Mouse (Mus musculus) midbrain, embryonic 10.5 days (tissue): ENCODE data around the gene Plgrkt. TPM values are rescaled to one million over a fixed set of nuclear protein-coding genes. Genes with fewer than 3 reads are reported as not detected.

Experiments used
- DNase-seq: peaks from one replicate; pipeline ENCODE4 v3.0.0-alpha.2; 2017; ENCODE audit warnings: low spot score
- H3K27ac ChIP-seq: fragments of 300-500 bp; sonication (generic); replicated peaks from 2 replicates; pipeline ENCODE4 v1.5.1; 2016; ENCODE audit warnings: mild to moderate bottlenecking
- H3K27me3 ChIP-seq: fragments of 300-500 bp; sonication (generic); 2 replicates; pipeline ENCODE4 v1.6.1; 2016; ENCODE audit warnings: low read depth, mild to moderate bottlenecking; ENCODE audit not compliant: poor library complexity, severe bottlenecking
- H3K36me3 ChIP-seq: fragments of 300-500 bp; sonication (generic); 2 replicates; pipeline ENCODE4 v1.6.1; 2016; ENCODE audit warnings: mild to moderate bottlenecking, moderate library complexity
- H3K4me1 ChIP-seq: fragments of 300-500 bp; sonication (generic); 2 replicates; pipeline ENCODE4 v1.6.1; 2016
- H3K4me3 ChIP-seq: fragments of 300-500 bp; sonication (generic); 2 replicates; pipeline ENCODE4 v1.5.1; 2016; ENCODE audit warnings: mild to moderate bottlenecking, moderate library complexity
- H3K9me3 ChIP-seq: fragments of 300-500 bp; sonication (generic); replicated peaks from 2 replicates; pipeline ENCODE4 v1.6.1; 2016; ENCODE audit warnings: mild to moderate bottlenecking
- WGBS: fragments of 180-500 bp; shearing (Covaris S2); methylation state at CpG from one replicate; pipeline ENCODE4 v1.1.7; 2016; 5-methylcytosine and 5-hydroxymethylcytosine counted together
- polyA plus RNA-seq: library from polyadenylated mRNA; unstranded; fragments of >200 nt; fragmentation: Nextera tagmentation; extraction: Ambion mirVana; gene quantifications from 2 replicates; pipeline ENCODE4 v1.2.1, GENCODE M21; 2016

Plgrkt gene
- polyA plus RNA-seq, 1 experiment from 2014 or later: 40.4 TPM

DNA sequence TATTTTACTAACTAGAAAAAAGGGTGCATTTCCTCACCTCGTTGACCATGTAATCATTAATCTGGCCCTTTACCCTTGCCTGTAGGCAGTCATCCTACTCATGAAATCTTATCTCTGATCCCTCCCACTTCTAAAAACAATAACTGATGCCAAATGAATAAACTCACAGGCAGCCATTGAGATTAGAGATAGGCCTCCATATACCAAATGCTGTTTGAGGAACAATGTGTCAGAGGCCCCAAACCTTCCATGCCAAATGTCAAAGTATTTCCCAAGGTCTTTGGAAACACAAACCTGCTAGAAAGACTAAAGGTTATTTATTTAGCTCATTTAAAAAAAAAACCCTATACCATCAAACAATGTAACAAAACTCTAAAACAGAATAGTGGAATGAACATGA lies 29.2 kb upstream of the Plgrkt start:
- 84% methylated on average over 1 of the region's 1 CpGs for WGBS
- H3K27me3 ChIP-seq: no peaks in the 10 kb centered on the region
- no peak overlapping the region for H3K4me3 ChIP-seq
- H3K27ac ChIP-seq: no peak overlapping the region
- no peaks in the 10 kb centered on the region for H3K4me1 ChIP-seq
- peaks cover 11% of the 10 kb centered on the region for H3K9me3 ChIP-seq
- DNase-seq: no peak
- no peaks in the 10 kb centered on the region for H3K36me3 ChIP-seq

DNA sequence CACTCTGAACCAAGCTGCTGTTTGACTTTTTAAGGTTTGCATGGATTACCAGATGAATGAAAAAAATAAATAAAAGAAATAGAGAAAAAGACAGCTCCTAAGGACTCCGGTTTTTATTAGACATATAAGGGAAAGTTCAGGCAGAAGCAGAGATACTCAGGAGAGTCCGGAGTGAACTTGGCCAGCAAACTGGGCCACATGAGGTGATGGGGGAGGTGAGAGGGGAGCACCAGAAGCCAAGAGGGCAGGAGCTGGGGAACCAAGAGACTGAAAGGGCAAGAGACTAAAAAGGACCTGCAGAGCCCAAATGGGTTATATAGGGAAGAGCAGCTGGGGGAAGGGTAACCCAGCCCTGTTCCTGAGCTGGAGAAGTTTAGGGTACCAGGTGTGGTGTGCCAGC lies 27.5 kb upstream of the Plgrkt start:
- H3K27me3 ChIP-seq: no peaks in the 10 kb centered on the region

DNA sequence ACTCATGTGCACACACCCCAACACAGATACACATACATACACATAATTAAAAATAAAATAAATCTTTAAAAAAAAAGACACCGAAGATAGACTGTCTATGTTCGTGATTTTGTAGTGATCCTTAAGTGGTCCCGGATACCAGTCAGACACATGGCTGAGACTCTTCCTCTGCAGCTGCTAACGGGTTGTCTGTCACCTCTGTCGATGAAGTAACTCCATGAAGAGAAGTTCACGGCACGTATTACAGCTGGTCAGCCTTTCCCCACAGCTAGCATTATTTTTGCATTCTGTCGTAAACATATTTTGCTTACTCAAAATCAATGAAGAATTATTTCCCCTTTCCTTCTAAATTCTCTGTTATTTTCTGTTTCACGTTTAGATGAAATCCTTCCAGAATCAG lies 26.1 kb upstream of the Plgrkt start:
- peaks cover 6% of the 10 kb centered on the region for H3K9me3 ChIP-seq
- 90% methylated on average over 9 of the region's 9 CpGs for WGBS

More for the DNA sequence above, 27.5 kb upstream of the Plgrkt start:
- Histone ChIP-seq H3K4me1 (no peaks in the 10 kb centered on the region), H3K36me3 (no peaks in the 10 kb centered on the region), H3K4me3 (no peak overlapping the region), H3K27ac (no peak overlapping the region), H3K9me3 (peaks cover 11% of the 10 kb centered on the region)
- 94% methylated on average over 2 of the region's 2 CpGs for WGBS
- no peak for DNase-seq

DNA sequence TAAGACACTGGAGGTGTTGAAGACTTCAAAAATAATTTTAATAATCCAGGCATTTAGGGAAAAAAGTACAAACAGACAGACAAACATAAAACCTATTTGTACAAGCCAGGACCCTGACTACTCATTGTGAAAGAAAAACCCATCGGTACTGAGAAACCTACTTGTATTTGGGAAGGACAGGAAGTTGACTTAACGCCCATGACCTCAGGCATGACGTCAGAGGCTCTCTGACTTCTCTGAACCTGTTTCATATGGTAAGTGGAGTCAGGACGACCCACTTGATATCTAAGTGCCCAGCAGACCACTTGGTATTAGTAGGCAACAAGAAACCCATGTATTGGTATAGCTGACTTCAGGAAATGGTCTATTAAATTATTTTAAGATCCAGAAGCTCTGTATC lies 24.1 kb upstream of the Plgrkt start:
- Histone ChIP-seq H3K9me3 (no peaks in the 10 kb centered on the region), H3K27ac (no peak overlapping the region), H3K27me3 (no peaks in the 10 kb centered on the region), H3K4me1 (no peaks in the 10 kb centered on the region), H3K4me3 (no peak overlapping the region), H3K36me3 (no peaks in the 10 kb centered on the region)
- no peak for DNase-seq
- 78% methylated on average over 4 of the region's 4 CpGs for WGBS

More for the DNA sequence above, 26.1 kb upstream of the Plgrkt start:
- Histone ChIP-seq H3K4me3 (no peak overlapping the region), H3K27ac (no peak overlapping the region), H3K4me1 (no peaks in the 10 kb centered on the region), H3K27me3 (no peaks in the 10 kb centered on the region), H3K36me3 (no peaks in the 10 kb centered on the region)
- no peak for DNase-seq

DNA sequence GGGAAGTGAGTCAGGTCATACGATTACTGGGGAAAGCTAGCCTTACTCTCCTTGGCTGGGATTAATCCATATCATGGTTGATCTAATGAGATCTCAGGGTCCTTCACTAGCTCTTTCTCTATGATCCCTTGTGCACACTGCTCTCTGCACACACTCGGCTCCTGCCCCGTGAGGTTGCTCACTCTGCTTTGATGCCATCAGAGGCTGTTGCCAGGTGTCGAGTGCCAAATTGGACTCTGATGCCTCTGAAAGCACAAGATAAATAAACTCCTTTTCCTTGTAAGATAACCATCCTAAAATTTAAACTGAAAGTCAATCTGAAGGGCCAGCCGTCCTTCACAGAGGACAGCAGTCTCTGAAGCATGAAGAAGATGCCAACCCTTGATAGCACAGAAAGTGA lies 23.3 kb upstream of the Plgrkt start:
- no peaks in the 10 kb centered on the region for H3K4me1 ChIP-seq
- H3K36me3 ChIP-seq: no peaks in the 10 kb centered on the region
- no peak overlapping the region for H3K27ac ChIP-seq
- 88% methylated on average over 5 of the region's 5 CpGs for WGBS
- DNase-seq: no peak
- no peak overlapping the region for H3K4me3 ChIP-seq
- no peaks in the 10 kb centered on the region for H3K9me3 ChIP-seq
- H3K27me3 ChIP-seq: no peaks in the 10 kb centered on the region

DNA sequence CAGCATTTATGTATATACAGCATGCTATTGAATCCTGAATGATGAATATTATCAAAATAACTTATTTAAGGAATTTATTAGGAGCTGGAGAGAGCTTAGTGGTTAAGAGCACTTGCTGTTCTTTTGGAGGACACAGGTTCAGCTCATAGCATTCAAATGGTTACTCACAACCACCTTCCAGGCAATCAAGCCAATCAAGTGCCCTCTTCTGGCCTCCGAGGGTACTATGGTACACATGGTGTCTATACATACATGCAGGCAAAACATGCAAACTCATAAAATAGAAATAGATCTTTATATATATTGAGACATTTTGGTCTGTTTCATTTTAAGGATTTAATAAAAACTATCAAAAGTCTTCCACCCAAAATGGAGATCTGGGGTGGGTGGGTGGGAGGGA lies 21.6 kb upstream of the Plgrkt start:
- Histone ChIP-seq H3K27ac (no peak overlapping the region), H3K4me3 (no peak overlapping the region), H3K27me3 (no peaks in the 10 kb centered on the region), H3K4me1 (no peaks in the 10 kb centered on the region), H3K36me3 (no peaks in the 10 kb centered on the region), H3K9me3 (no peaks in the 10 kb centered on the region)
- no peak for DNase-seq
- WGBS: 89% methylated on average over 1 of the region's 1 CpGs

DNA sequence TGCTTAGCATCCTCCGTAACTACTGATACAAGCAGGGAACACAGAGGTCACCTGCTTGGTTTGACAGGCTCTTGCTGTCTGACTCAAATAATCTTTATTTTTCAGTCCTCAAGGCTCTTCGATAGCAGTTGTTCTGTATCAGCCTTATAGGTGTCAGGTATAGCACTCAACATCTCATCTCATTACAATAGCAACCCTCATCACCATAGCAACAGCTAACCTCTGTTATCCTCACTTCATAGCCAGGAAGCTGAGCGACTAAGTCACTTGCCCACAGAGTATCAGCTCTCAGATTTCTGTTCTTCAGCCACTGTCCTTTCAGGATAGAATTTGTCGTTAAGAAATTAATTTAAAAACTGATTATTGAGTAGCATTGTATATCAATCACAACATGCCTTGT lies 18.6 kb upstream of the Plgrkt start:
- no peak overlapping the region for H3K27ac ChIP-seq
- H3K9me3 ChIP-seq: no peaks in the 10 kb centered on the region
- no peaks in the 10 kb centered on the region for H3K4me1 ChIP-seq
- 90% methylated on average over 4 of the region's 4 CpGs for WGBS
- no peaks in the 10 kb centered on the region for H3K27me3 ChIP-seq
- H3K36me3 ChIP-seq: no peaks in the 10 kb centered on the region
- no peak overlapping the region for H3K4me3 ChIP-seq
- DNase-seq: no peak

DNA sequence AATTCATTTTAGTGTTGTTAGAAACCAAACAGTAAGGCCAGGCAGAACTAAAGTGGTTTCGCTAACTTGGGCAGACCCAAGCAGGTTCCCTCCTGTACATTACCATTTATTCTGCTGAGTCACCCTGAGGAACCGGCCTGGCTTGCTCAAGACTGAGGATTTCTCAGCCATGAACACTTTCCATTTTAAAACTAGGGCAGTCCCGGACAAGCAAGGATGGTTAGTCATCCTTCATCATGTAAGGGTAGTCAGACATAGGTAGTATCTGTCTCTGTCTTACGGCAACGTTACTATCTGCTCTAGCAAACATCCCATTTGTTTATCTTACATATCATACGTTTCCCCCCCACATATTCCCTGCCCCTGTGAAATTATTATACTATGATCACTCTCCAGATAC lies 17.8 kb upstream of the Plgrkt start:
- WGBS: 87% methylated on average over 6 of the region's 6 CpGs
- no peak for DNase-seq
- H3K27me3 ChIP-seq: no peaks in the 10 kb centered on the region
- H3K4me1 ChIP-seq: no peaks in the 10 kb centered on the region
- H3K27ac ChIP-seq: no peak overlapping the region
- no peaks in the 10 kb centered on the region for H3K9me3 ChIP-seq
- no peaks in the 10 kb centered on the region for H3K36me3 ChIP-seq
- H3K4me3 ChIP-seq: no peak overlapping the region

DNA sequence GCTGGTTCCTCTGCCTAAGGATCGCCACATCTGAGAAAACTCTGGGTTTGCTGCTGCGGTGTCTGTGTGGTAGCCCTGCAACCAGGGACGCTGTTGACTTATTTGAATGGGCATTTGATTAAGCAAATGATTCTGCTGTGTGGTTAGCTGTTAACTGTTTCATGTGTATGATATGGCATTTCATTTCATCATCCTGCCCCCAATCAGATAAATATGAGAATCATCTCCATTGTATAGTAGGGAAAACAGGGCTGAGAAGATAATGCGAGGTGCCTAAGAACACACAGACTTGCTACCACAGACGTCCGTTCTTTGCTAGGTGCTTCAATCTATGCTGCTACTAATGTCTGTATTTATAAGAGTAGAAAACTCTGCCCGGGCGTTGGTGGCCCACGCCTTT lies 17.2 kb upstream of the Plgrkt start:
- H3K9me3 ChIP-seq: no peaks in the 10 kb centered on the region
- no peaks in the 10 kb centered on the region for H3K4me1 ChIP-seq
- H3K4me3 ChIP-seq: no peak overlapping the region
- no peaks in the 10 kb centered on the region for H3K27me3 ChIP-seq
- DNase-seq: no peak
- no peaks in the 10 kb centered on the region for H3K36me3 ChIP-seq
- H3K27ac ChIP-seq: no peak overlapping the region
- WGBS: 88% methylated on average over 9 of the region's 9 CpGs

DNA sequence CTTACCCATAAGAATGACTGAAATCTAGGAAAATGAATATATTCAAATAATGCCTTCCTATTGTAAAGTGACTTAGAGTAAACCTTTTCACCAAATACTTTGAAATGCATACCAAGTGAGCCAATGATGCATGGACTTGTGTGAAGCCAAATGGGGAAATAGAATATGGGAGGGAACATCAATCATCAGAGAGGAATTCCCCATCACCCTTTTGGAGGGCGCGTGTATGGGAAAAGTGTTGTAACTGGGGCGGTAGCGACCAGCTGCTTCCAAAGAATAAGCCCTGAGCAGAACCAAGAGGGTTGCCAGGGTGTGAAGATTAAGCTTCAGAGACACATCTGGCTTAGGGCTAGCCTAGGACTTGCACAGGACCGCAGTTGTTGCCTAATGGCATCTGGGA lies 16.2 kb upstream of the Plgrkt start:
- Histone ChIP-seq H3K27ac (no peak overlapping the region), H3K9me3 (no peaks in the 10 kb centered on the region), H3K4me1 (no peaks in the 10 kb centered on the region), H3K4me3 (no peak overlapping the region), H3K36me3 (no peaks in the 10 kb centered on the region), H3K27me3 (no peaks in the 10 kb centered on the region)
- DNase-seq: no peak
- 94% methylated on average over 5 of the region's 5 CpGs for WGBS

DNA sequence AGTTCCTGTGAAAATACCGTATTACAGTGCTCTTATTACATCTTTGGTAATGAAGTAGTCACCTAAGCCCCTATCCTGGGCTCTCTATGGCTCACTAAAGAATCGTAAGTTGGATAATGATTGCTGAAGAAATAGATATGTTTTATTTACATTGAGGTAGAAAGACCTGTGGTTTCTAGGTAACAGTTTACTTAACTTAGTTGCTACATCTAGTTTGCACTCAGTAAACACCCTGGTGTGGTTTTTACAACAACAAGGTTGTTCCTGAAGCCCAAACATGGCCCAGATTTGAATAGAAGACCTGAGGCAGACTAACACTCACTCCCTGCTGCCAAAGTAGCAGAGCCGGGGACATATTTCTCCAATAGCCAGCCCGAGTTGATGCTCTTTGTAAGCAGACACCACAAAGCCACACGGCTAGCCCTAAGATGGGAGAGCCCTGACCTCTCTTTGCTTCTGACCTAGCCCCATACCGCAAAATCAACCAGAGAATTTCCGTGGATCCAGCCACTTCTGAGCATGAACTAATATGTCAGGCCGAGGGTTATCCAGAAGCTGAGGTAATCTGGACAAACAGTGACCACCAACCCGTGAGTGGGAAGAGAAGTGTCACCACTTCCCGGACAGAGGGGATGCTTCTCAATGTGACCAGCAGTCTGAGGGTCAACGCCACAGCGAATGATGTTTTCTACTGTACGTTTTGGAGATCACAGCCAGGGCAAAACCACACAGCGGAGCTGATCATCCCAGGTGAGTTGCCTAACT lies 12.8 kb upstream of the Plgrkt start:
- Histone ChIP-seq H3K27me3 (no peaks in the 10 kb centered on the region), H3K4me1 (no peaks in the 10 kb centered on the region), H3K4me3 (no peak overlapping the region), H3K27ac (no peak overlapping the region), H3K9me3 (no peaks in the 10 kb centered on the region), H3K36me3 (no peaks in the 10 kb centered on the region)
- no peak for DNase-seq
- 92% methylated on average over 14 of the region's 14 CpGs for WGBS

DNA sequence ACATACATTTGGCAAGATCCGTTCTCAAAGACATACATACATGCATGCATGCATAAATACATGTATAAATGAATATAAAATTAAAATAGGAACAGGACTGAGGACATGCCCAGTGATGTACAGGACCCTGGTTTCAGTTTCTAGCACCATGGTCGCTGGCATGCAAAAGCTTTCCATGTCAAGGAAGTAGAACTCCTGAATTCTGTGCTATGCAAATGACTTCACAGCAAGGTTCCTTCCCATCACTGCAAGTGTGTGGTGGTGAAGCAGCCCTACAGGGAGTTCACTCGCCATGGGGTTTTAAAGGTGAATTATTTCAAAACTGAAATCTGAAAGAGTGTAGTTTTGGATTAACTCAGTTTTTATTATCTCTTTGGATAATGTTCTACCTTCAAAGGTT lies 9.2 kb upstream of the Plgrkt start:
- no peaks in the 10 kb centered on the region for H3K36me3 ChIP-seq
- no peak overlapping the region for H3K4me3 ChIP-seq
- 76% methylated on average over 3 of the region's 3 CpGs for WGBS
- DNase-seq: no peak
- H3K4me1 ChIP-seq: no peaks in the 10 kb centered on the region
- no peaks in the 10 kb centered on the region for H3K27me3 ChIP-seq
- H3K27ac ChIP-seq: no peak overlapping the region
- H3K9me3 ChIP-seq: no peaks in the 10 kb centered on the region

DNA sequence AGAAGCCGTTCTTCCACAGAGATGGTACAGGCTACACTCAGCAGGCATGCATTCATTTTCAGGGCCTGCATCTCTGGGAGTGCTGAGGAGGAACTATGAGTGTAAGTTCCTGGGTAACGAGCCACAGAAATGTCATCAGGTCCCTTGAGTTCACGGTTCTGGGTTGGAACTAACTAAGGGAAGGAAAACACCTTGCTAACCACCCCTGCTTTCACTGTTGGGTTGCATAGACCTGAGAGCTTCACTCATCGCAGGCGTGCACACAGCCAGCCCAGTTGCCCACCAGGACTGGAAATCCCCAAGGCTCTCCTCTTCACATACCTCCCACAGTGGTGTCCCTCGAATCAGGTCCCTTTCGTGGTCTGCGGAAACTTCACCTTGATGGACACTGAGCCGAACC lies 7.8 kb upstream of the Plgrkt start:
- Histone ChIP-seq H3K4me3 (no peak overlapping the region), H3K36me3 (no peaks in the 10 kb centered on the region), H3K27ac (no peak overlapping the region), H3K9me3 (no peaks in the 10 kb centered on the region), H3K4me1 (no peaks in the 10 kb centered on the region), H3K27me3 (no peaks in the 10 kb centered on the region)
- WGBS: 86% methylated on average over 9 of the region's 9 CpGs
- DNase-seq: no peak

DNA sequence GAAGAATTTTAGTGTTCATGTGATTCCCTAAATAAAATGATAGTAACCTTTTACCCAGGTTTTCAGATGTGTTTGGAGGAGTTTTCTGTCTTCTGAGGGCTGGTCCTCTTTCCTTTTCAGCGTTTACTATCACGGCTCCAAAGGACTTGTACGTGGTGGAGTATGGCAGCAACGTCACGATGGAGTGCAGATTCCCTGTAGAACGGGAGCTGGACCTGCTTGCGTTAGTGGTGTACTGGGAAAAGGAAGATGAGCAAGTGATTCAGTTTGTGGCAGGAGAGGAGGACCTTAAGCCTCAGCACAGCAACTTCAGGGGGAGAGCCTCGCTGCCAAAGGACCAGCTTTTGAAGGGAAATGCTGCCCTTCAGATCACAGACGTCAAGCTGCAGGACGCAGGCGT lies 6.2 kb upstream of the Plgrkt start:
- H3K4me1 ChIP-seq: no peaks in the 10 kb centered on the region
- H3K36me3 ChIP-seq: no peaks in the 10 kb centered on the region
- DNase-seq: no peak
- no peaks in the 10 kb centered on the region for H3K9me3 ChIP-seq
- no peak overlapping the region for H3K27ac ChIP-seq
- H3K27me3 ChIP-seq: peaks cover under 1% of the 10 kb centered on the region; the same call in 1 of the 2 replicates
- WGBS: 43% methylated on average over 11 of the region's 11 CpGs
- peak overlapping the region; percentile 16; the same call in 1 of the 2 replicates for H3K4me3 ChIP-seq
